Mouse (Mus musculus): ENCODE results near the gene Nat8f1. TPM values are rescaled to one million over a fixed set of nuclear protein-coding genes. Genes with fewer than 3 reads are reported as not detected.
"Not testable (repeated sequence)": the region's sequence is repeated elsewhere in the genome, so short reads cannot be mapped to it uniquely, and the experiment has no call there.

Nat8f1 gene
- total and polyA plus RNA-seq, 2 experiments from 2014 or later, result 15.3 to 18.1 TPM

- ATAC-seq, result peak; percentile 95
- 0 out of 2 replicates have a peak overlapping the region, but pooled peaks have one; percentile 15 for H3K27ac ChIP-seq (ENCODE audit: low read depth, low read length)
Observed at GRCm38 (mm10) chr6:85936508-85937465, 21.3 kb upstream of the Nat8f1 start.

GRCm38 (mm10) chr6:85935646-85936045 is 20.2 kb upstream of the Nat8f1 start:
- no peak overlapping the region for H3K4me2 ChIP-seq (ENCODE audit: low read depth)
- no peaks in the 10 kb centered on the region for H3K9me3 ChIP-seq (ENCODE audit: low read length)
- no peak overlapping the region for H3K9ac ChIP-seq
- WGBS, result 63% methylated on average over 3 of the region's 3 CpGs
- H3K4me3 ChIP-seq (ENCODE audit: low read depth, low read length), result no peak overlapping the region
- DNase-seq (no peak), ATAC-seq (no peak)
- peak; percentile 23; the same call in 1 of the 2 replicates for TF ChIP-seq CTCF (IDR thresholded peaks at IDR 0.05; ENCODE audit: low read depth)
- H3K27me3 ChIP-seq (ENCODE audit: insufficient read depth, low read length), result no peaks in the 10 kb centered on the region
- H3K27ac ChIP-seq (ENCODE audit: low read depth, low read length), result no peak overlapping the region
- H3K36me3 ChIP-seq (ENCODE audit: insufficient read depth), result peaks cover 11% of the 10 kb centered on the region; the same call in 1 of the 2 replicates
- H3K4me1 ChIP-seq (ENCODE audit: insufficient read depth), result peaks cover 5% of the 10 kb centered on the region; the same call in 1 of the 2 replicates

More at GRCm38 (mm10) chr6:85936508-85937465, 21.3 kb upstream of the Nat8f1 start:
- Histone ChIP-seq H3K4me3 (ENCODE audit: low read depth, low read length) (peak overlapping the region; percentile 49), H3K9ac (peak overlapping the region; percentile 52), H3K4me2 (ENCODE audit: low read depth) (peak overlapping the region; percentile 69)
- H3K36me3 ChIP-seq (ENCODE audit: insufficient read depth); H3K27me3 ChIP-seq (ENCODE audit: insufficient read depth, low read length); H3K4me1 ChIP-seq (ENCODE audit: insufficient read depth); H3K9me3 ChIP-seq (ENCODE audit: low read length): not testable (repeated sequence)
- 3% methylated on average over 49 of the region's 50 CpGs for WGBS
- peak; percentile 73 for TF ChIP-seq CTCF (IDR thresholded peaks at IDR 0.05; ENCODE audit: low read depth)
- DNase-seq, result peak; percentile 70

- no peak overlapping the region for H3K9ac ChIP-seq
- TF ChIP-seq CTCF (IDR thresholded peaks at IDR 0.05; ENCODE audit: low read depth), result no peak
- peaks cover 26% of the 10 kb centered on the region for H3K36me3 ChIP-seq (ENCODE audit: insufficient read depth)
- H3K4me3 ChIP-seq (ENCODE audit: low read depth, low read length), result no peak overlapping the region
- no peaks in the 10 kb centered on the region for H3K27me3 ChIP-seq (ENCODE audit: insufficient read depth, low read length)
- no peak overlapping the region for H3K4me2 ChIP-seq (ENCODE audit: low read depth)
- no peaks in the 10 kb centered on the region for H3K9me3 ChIP-seq (ENCODE audit: low read length)
- 88% methylated on average over 8 of the region's 8 CpGs for whole genome bisulfite sequencing
- no peak for ATAC-seq
- H3K4me1 ChIP-seq (ENCODE audit: insufficient read depth), result peaks cover 5% of the 10 kb centered on the region; the same call in 1 of the 2 replicates
- no peak for DNase-seq
- H3K27ac ChIP-seq (ENCODE audit: low read depth, low read length), result no peak overlapping the region
Observed at GRCm38 (mm10) chr6:85934047-85934446, 18.6 kb upstream of the Nat8f1 start.

GRCm38 (mm10) chr6:85929312-85929711 is 13.8 kb upstream of the Nat8f1 start:
- Histone ChIP-seq H3K27ac (ENCODE audit: low read depth, low read length) (no peak overlapping the region), H3K36me3 (ENCODE audit: insufficient read depth) (peaks cover 64% of the 10 kb centered on the region), H3K4me3 (ENCODE audit: low read depth, low read length) (no peak overlapping the region), H3K4me2 (ENCODE audit: low read depth) (no peak overlapping the region), H3K9me3 (ENCODE audit: low read length) (no peaks in the 10 kb centered on the region), H3K4me1 (ENCODE audit: insufficient read depth) (no peaks in the 10 kb centered on the region), H3K27me3 (ENCODE audit: insufficient read depth, low read length) (no peaks in the 10 kb centered on the region), H3K9ac (no peak overlapping the region)
- no peak for ATAC-seq
- no peak for DNase-seq
- TF ChIP-seq CTCF (IDR thresholded peaks at IDR 0.05; ENCODE audit: low read depth), result no peak
- WGBS, result 76% methylated on average over 1 of the region's 1 CpGs

GRCm38 (mm10) chr6:85927476-85928464 is 12.3 kb upstream of the Nat8f1 start:
- ATAC-seq (no peak), DNase-seq (no peak)
- H3K4me3 ChIP-seq (ENCODE audit: low read depth, low read length), result no peak overlapping the region
- H3K4me1 ChIP-seq (ENCODE audit: insufficient read depth), result no peaks in the 10 kb centered on the region
- H3K36me3 ChIP-seq (ENCODE audit: insufficient read depth), result peaks cover 66% of the 10 kb centered on the region
- no peaks in the 10 kb centered on the region for H3K27me3 ChIP-seq (ENCODE audit: insufficient read depth, low read length)
- no peak overlapping the region for H3K4me2 ChIP-seq (ENCODE audit: low read depth)
- no peak overlapping the region for H3K9ac ChIP-seq
- no peak for TF ChIP-seq CTCF (IDR thresholded peaks at IDR 0.05; ENCODE audit: low read depth)
- H3K9me3 ChIP-seq (ENCODE audit: low read length), result no peaks in the 10 kb centered on the region
- H3K27ac ChIP-seq (ENCODE audit: low read depth, low read length), result no peak overlapping the region
- WGBS, result 89% methylated on average over 9 of the region's 9 CpGs

GRCm38 (mm10) chr6:85926709-85927108 is 11.2 kb upstream of the Nat8f1 start:
- TF ChIP-seq CTCF (IDR thresholded peaks at IDR 0.05; ENCODE audit: low read depth), result no peak
- H3K36me3 ChIP-seq (ENCODE audit: insufficient read depth), result peaks cover 73% of the 10 kb centered on the region
- DNase-seq (no peak), ATAC-seq (no peak)
- H3K4me2 ChIP-seq (ENCODE audit: low read depth), result no peak overlapping the region
- no peaks in the 10 kb centered on the region for H3K4me1 ChIP-seq (ENCODE audit: insufficient read depth)
- no peaks in the 10 kb centered on the region for H3K9me3 ChIP-seq (ENCODE audit: low read length)
- H3K9ac ChIP-seq, result no peak overlapping the region
- H3K4me3 ChIP-seq (ENCODE audit: low read depth, low read length), result no peak overlapping the region
- H3K27me3 ChIP-seq (ENCODE audit: insufficient read depth, low read length), result no peaks in the 10 kb centered on the region
- no peak overlapping the region for H3K27ac ChIP-seq (ENCODE audit: low read depth, low read length)
- 85% methylated on average over 1 of the region's 1 CpGs for WGBS

All from forebrain, postnatal 0 days (tissue).